Mouse (Mus musculus) kidney, postnatal 10 days (tissue): ENCODE measurements around the gene Dnajc27.
A peak's percentile ranks its signal among the peaks of the same experiment; 100 is the strongest.

Experiments
- DNase-seq: peaks from one replicate; pipeline ENCODE4 v3.0.0; 2021; ENCODE audit warnings: mixed read lengths

Dnajc27 gene

GRCm38 (mm10) chr12:4082132-4083001, at the start of gene Dnajc27:
TSS of gene Dnajc27 (plus strand) at chr12:4082583.
- peak; percentile 97 for DNase-seq

GRCm38 (mm10) chr12:4036157-4036556, 46.2 kb upstream of the Dnajc27 start:
- no peak for DNase-seq

GRCm38 (mm10) chr12:4037511-4037910, 44.9 kb upstream of the Dnajc27 start:
- no peak for DNase-seq

GRCm38 (mm10) chr12:4038061-4039041, 44.0 kb upstream of the Dnajc27 start, which contains the start of gene Efr3b:
TSS of gene Efr3b (minus strand) at chr12:4038915.
- DNase-seq, result peak; percentile 92

- no peak for DNase-seq
Measured at GRCm38 (mm10) chr12:4039046-4039445, 43.3 kb upstream of the Dnajc27 start.

GRCm38 (mm10) chr12:4042411-4042810, 40.0 kb upstream of the Dnajc27 start:
- DNase-seq, result no peak

- DNase-seq, result no peak
Measured at GRCm38 (mm10) chr12:4045992-4046391, 36.4 kb upstream of the Dnajc27 start.

- DNase-seq, result no peak
Measured at GRCm38 (mm10) chr12:4048031-4048430, 34.4 kb upstream of the Dnajc27 start.

GRCm38 (mm10) chr12:4050861-4051425, 31.4 kb upstream of the Dnajc27 start:
- no peak for DNase-seq

- DNase-seq, result no peak
Measured at GRCm38 (mm10) chr12:4053643-4054042, 28.7 kb upstream of the Dnajc27 start.

GRCm38 (mm10) chr12:4054845-4055244, 27.5 kb upstream of the Dnajc27 start:
- no peak for DNase-seq

GRCm38 (mm10) chr12:4058321-4058720, 24.1 kb upstream of the Dnajc27 start:
- DNase-seq, result no peak

- no peak for DNase-seq
Measured at GRCm38 (mm10) chr12:4059683-4060082, 22.7 kb upstream of the Dnajc27 start.

GRCm38 (mm10) chr12:4065498-4065897, 16.9 kb upstream of the Dnajc27 start:
- no peak for DNase-seq

- DNase-seq, result no peak
Measured at GRCm38 (mm10) chr12:4065944-4066343, 16.4 kb upstream of the Dnajc27 start.

- DNase-seq, result no peak
Measured at GRCm38 (mm10) chr12:4066681-4067459, 15.5 kb upstream of the Dnajc27 start.

GRCm38 (mm10) chr12:4068551-4068950, 13.8 kb upstream of the Dnajc27 start:
- no peak for DNase-seq

GRCm38 (mm10) chr12:4071671-4072070, 10.7 kb upstream of the Dnajc27 start:
- DNase-seq, result no peak

- DNase-seq, result no peak
Measured at GRCm38 (mm10) chr12:4075407-4075806, 7.0 kb upstream of the Dnajc27 start.

- DNase-seq, result no peak
Measured at GRCm38 (mm10) chr12:4076383-4076782, 6.0 kb upstream of the Dnajc27 start.

GRCm38 (mm10) chr12:4078069-4078468, 4.3 kb upstream of the Dnajc27 start:
- DNase-seq, result no peak

GRCm38 (mm10) chr12:4080311-4080710, 2.1 kb upstream of the Dnajc27 start:
- DNase-seq, result peak; percentile 87
